In genomic region chr9:56208817-56209216, GRCm38 (mm10) we compare ENCODE assay signal across 15 mouse cellular contexts.
"Had no signal": no experiment of that assay in that cellular context is flagged by ENCODE, and none has a peak within 500 bp of the region (broad histone marks: within the 10 kb centered on the region; RNA-seq: fewer than 3 reads in every experiment).

No protein-coding gene starts in this region.

- H3K4me1 ChIP-seq: liver, embryonic 15.5 days had no signal

- H3K4me3 ChIP-seq: left cerebral cortex, adult 2 months; limb, embryonic 10.5 days; liver, embryonic 15.5 days; megakaryocyte, embryonic 14.5 days; midbrain, embryonic 15.5 days; neural tube, embryonic 15.5 days had no signal

- DNase-seq: kidney, adult 8-10 months; kidney, postnatal 25 days; lung, embryonic 14.5 days; lung, postnatal 10 days; lung, postnatal 4 days; right cerebral cortex, adult 18-20 months; right cerebral cortex, postnatal 25 days had no signal

- ATAC-seq: intestine, postnatal 0 days; midbrain, embryonic 15.5 days had no signal

- H3K27ac ChIP-seq: left cerebral cortex, adult 2 months; limb, embryonic 10.5 days; liver, embryonic 15.5 days; midbrain, embryonic 15.5 days; neural tube, embryonic 15.5 days; stomach, postnatal 0 days had no signal
